Mouse (Mus musculus) intestine, postnatal 0 days (tissue): Measurements from ENCODE around the gene Hes7. TPM values are rescaled to one million over a fixed set of nuclear protein-coding genes. Genes with fewer than 3 reads are reported as not detected.

ENCODE experiments used
- ATAC-seq: fragments of 200-750 bp; cut with Nextera tagmentation; 2 replicates; pipeline ENCODE4 v1.8.0; 2017; ENCODE audit warnings: mild to moderate bottlenecking, moderate TSS enrichment, moderate library complexity
- H3K27ac ChIP-seq: fragments of 300-500 bp; sonication (generic); 2 replicates; pipeline ENCODE4 v1.5.1; 2014; ENCODE audit warnings: mild to moderate bottlenecking, low read depth, low read length, moderate library complexity
- H3K27me3 ChIP-seq: fragments of 300-500 bp; sonication (generic); replicated peaks from 2 replicates; pipeline ENCODE4 v1.6.1; 2014; ENCODE audit warnings: low read length, mixed read lengths; ENCODE audit not compliant: control insufficient read depth, insufficient read depth
- H3K36me3 ChIP-seq: fragments of 300-500 bp; sonication (generic); 2 replicates; pipeline ENCODE4 v1.6.1; 2014; ENCODE audit warnings: mild to moderate bottlenecking, moderate library complexity; ENCODE audit not compliant: control insufficient read depth, insufficient read depth
- H3K4me1 ChIP-seq: fragments of 300-500 bp; sonication (generic); replicated peaks from 2 replicates; pipeline ENCODE4 v1.6.1; 2014; ENCODE audit warnings: antibody characterized with exemption, low read length, mixed read lengths; ENCODE audit not compliant: control insufficient read depth, insufficient read depth
- H3K4me2 ChIP-seq: fragments of 300-500 bp; sonication (generic); replicated peaks from 2 replicates; pipeline ENCODE4 v1.6.1; 2014; ENCODE audit warnings: low read depth, mild to moderate bottlenecking, moderate library complexity
- H3K4me3 ChIP-seq: fragments of 300-500 bp; sonication (generic); 2 replicates; pipeline ENCODE4 v1.5.1; 2014; ENCODE audit warnings: low read depth, low read length
- H3K9ac ChIP-seq: fragments of 300-500 bp; sonication (generic); 2 replicates; pipeline ENCODE4 v1.6.1; 2014; ENCODE audit warnings: mild to moderate bottlenecking, low read depth, low read length
- H3K9me3 ChIP-seq: fragments of 300-500 bp; sonication (generic); 2 replicates; pipeline ENCODE4 v1.6.1; 2016; ENCODE audit warnings: mixed run types; ENCODE audit not compliant: control insufficient read depth
- CTCF ChIP-seq: sonication (generic); IDR thresholded peaks from 2 replicates; pipeline ENCODE4 v1.5.1; 2016; ENCODE audit warnings: low read depth, mild to moderate bottlenecking, control low read depth, antibody characterized with exemption, moderate library complexity
- WGBS: fragments of 180-500 bp; shearing (Covaris S2); extraction: QIAGEN DNeasy Blood & Tissue Kit; methylation state at CpG from one replicate; pipeline ENCODE4 v1.1.7; 2014; 5-methylcytosine and 5-hydroxymethylcytosine counted together
- polyA plus RNA-seq: library from polyadenylated mRNA; unstranded; fragments of >200 nt; fragmentation: Nextera tagmentation; extraction: Ambion mirVana; gene quantifications from 2 replicates; pipeline ENCODE4 v1.2.1, GENCODE M21; 2015

Hes7 gene
- polyA plus RNA-seq, 1 experiment from 2014 or later, result 0.37 TPM

DNA sequence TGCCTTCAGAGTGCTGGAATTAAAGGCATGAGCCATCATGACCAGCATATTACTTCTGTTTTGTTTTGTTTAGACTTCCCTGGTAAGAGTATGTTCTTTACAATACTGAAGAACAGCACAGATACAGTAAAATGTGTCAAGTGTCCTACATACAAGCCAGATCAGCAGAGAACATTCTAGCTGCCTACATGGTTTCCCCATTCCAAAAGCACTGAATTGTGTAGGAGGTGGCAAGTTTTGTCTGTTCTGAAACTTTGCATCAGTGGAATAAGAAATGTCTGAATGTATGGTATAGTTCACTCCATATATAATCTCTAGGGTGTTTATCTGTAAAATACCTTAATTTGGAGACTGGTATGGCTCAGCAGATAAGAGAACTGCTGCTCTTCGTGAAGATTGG, 35.1 kb downstream of the Hes7 start:
- no peak for TF ChIP-seq CTCF
- Histone ChIP-seq H3K27ac (no peak overlapping the region), H3K27me3 (peaks cover 29% of the 10 kb centered on the region; the same call in 1 of the 2 replicates), H3K4me2 (no peak overlapping the region), H3K9ac (no peak overlapping the region), H3K4me3 (no peak overlapping the region), H3K9me3 (no peaks in the 10 kb centered on the region), H3K4me1 (no peaks in the 10 kb centered on the region), H3K36me3 (no peaks in the 10 kb centered on the region)
- WGBS, result 31% methylated on average over 1 of the region's 1 CpGs
- ATAC-seq, result no peak

- no peak for TF ChIP-seq CTCF
- Histone ChIP-seq H3K27ac (no peak within 1 kb of the TSS), H3K4me3 (no peak within 1 kb of the TSS), H3K9me3 (no peaks in the 10 kb centered on the region), H3K4me1 (no peaks in the 10 kb centered on the region), H3K4me2 (no peak within 1 kb of the TSS), H3K27me3 (peaks cover 26% of the 10 kb centered on the region; the same call in 1 of the 2 replicates), H3K36me3 (no peaks in the 10 kb centered on the region), H3K9ac (no peak within 1 kb of the TSS)
- ATAC-seq, result no peak
- WGBS, result 2% methylated on average over 18 of the region's 18 CpGs
Observed at GRCm38 (mm10) chr11:69156800-69157199, 36.6 kb downstream of the Hes7 start, which contains the start of gene Alox12b. Alox12b (plus strand) TSS chr11:69156989.

DNA sequence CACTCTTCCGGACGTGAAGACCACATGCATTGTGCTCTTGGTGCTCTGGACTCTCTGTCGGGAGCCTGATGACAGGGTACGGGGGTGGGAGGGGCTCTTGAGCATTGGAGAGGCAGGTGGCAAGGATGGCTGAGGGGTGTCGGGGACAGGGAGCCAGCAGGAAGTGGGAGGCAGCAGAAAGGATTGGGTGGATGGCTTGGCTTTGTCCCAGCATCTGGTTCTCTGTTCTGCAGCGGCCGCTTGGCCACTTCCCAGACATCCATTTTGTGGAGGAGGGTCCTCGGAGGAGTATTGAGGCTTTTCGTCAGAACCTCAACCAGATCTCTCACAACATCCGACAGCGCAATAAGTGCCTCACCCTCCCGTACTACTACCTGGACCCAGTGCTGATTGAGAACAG, 49.1 kb downstream of the Hes7 start:
- Histone ChIP-seq H3K4me1 (no peaks in the 10 kb centered on the region), H3K9ac (no peak overlapping the region), H3K9me3 (no peaks in the 10 kb centered on the region), H3K36me3 (no peaks in the 10 kb centered on the region), H3K4me2 (no peak overlapping the region), H3K27ac (no peak overlapping the region), H3K27me3 (no peaks in the 10 kb centered on the region), H3K4me3 (no peak overlapping the region)
- ATAC-seq, result no peak
- no peak for TF ChIP-seq CTCF
- 80% methylated on average over 12 of the region's 12 CpGs for WGBS

GRCm38 (mm10) chr11:69171626-69172025, 51.4 kb downstream of the Hes7 start:
- Histone ChIP-seq H3K4me2 (no peak overlapping the region), H3K9ac (no peak overlapping the region), H3K36me3 (no peaks in the 10 kb centered on the region), H3K4me1 (no peaks in the 10 kb centered on the region), H3K9me3 (no peaks in the 10 kb centered on the region), H3K4me3 (no peak overlapping the region), H3K27me3 (no peaks in the 10 kb centered on the region), H3K27ac (no peak overlapping the region)
- no peak for ATAC-seq
- peak; percentile 88 for TF ChIP-seq CTCF
- WGBS, result 30% methylated on average over 7 of the region's 7 CpGs

DNA sequence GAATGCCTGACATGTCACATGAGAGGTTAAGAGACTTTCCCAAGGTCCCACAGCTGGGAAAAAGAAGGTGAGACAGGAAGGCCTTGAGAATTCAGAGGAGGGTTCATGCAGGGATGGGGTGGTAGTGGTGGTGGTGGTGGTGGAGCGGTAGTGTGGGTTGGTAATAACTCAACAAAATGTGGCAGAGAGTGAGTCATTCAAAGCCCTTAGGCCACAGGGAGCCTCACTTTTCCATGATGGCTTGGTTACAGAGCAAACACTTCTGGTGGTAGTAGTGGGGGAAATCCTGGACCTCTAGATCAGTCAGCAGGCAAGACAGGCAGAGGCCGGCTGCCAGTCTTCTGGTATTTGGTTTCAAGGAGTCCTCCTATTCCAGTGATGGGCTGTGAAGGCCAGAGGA, 52.4 kb downstream of the Hes7 start:
- Histone ChIP-seq H3K4me3 (no peak overlapping the region), H3K9ac (no peak overlapping the region), H3K4me1 (no peaks in the 10 kb centered on the region), H3K36me3 (no peaks in the 10 kb centered on the region), H3K9me3 (no peaks in the 10 kb centered on the region), H3K4me2 (no peak overlapping the region), H3K27me3 (no peaks in the 10 kb centered on the region), H3K27ac (no peak overlapping the region)
- ATAC-seq, result no peak
- TF ChIP-seq CTCF, result no peak
- 80% methylated on average over 2 of the region's 2 CpGs for WGBS

Other genes starting within 250 kb of the Hes7 start
- gene Ndel1, start 248.5 kb upstream of the Hes7 start, polyA plus RNA-seq, result 63.6 and 67.6 TPM in 2 replicates
- gene Rnf222, start 231.9 kb upstream of the Hes7 start, polyA plus RNA-seq, result 0.04 and 0.13 TPM in 2 replicates
- 623 and 626 TPM in 2 replicates for gene Rpl26, start 218.8 kb upstream of the Hes7 start, polyA plus RNA-seq
- not detected in 2 replicates for gene Odf4, start 193.3 kb upstream of the Hes7 start, polyA plus RNA-seq
- 2.6 and 3.4 TPM in 2 replicates for gene Arhgef15, start 162.9 kb upstream of the Hes7 start, polyA plus RNA-seq
- gene Slc25a35, start 152.3 kb upstream of the Hes7 start, polyA plus RNA-seq, result 1.9 and 2.3 TPM in 2 replicates
- gene Rangrf, start 145.2 kb upstream of the Hes7 start, polyA plus RNA-seq, result 13.6 and 16.5 TPM in 2 replicates
- 6.4 and 7.2 TPM in 2 replicates for gene Pfas, start 111.9 kb upstream of the Hes7 start, polyA plus RNA-seq
- gene Ctc1, start 104.5 kb upstream of the Hes7 start, polyA plus RNA-seq, result 9.4 and 10.7 TPM in 2 replicates
- 24.3 and 26.2 TPM in 2 replicates for gene Aurkb, start 74.8 kb upstream of the Hes7 start, polyA plus RNA-seq
- gene Borcs6, start 60.7 kb upstream of the Hes7 start, polyA plus RNA-seq, result 13.4 and 13.8 TPM in 2 replicates
- 14.5 TPM in 2 replicates for gene Tmem107, start 49.6 kb upstream of the Hes7 start, polyA plus RNA-seq
- 45.3 and 50.3 TPM in 2 replicates for gene Vamp2, start 31.9 kb upstream of the Hes7 start, polyA plus RNA-seq
- gene Per1, start 25.2 kb upstream of the Hes7 start, polyA plus RNA-seq, result 7.2 and 11.3 TPM in 2 replicates
- gene 9130213A22Rik, start 2.2 kb downstream of the Hes7 start, polyA plus RNA-seq, result 0.12 and 0.37 TPM in 2 replicates
- gene Aloxe3, start 5.5 kb downstream of the Hes7 start, polyA plus RNA-seq, result 0.31 and 0.82 TPM in 2 replicates
- 0.08 and 0.13 TPM in 2 replicates for gene Alox12b, start 36.6 kb downstream of the Hes7 start, polyA plus RNA-seq
- not detected in 2 replicates for gene Alox8, start 77.4 kb downstream of the Hes7 start, polyA plus RNA-seq
- gene Gucy2e, start 116.6 kb downstream of the Hes7 start, polyA plus RNA-seq, result 0.03 TPM in 1 of 2 replicates, not detected in the other
- gene Cntrob, start 203.4 kb downstream of the Hes7 start, polyA plus RNA-seq, result 7.4 and 7.9 TPM in 2 replicates
- gene Trappc1, start 203.6 kb downstream of the Hes7 start, polyA plus RNA-seq, result 173 and 182 TPM in 2 replicates
- gene Kcnab3, start 205.9 kb downstream of the Hes7 start, polyA plus RNA-seq, result 1.3 and 1.4 TPM in 2 replicates
- gene Rnf227, start 220.1 kb downstream of the Hes7 start, polyA plus RNA-seq, result 7.8 and 7.9 TPM in 2 replicates
- gene Chd3, start 249.0 kb downstream of the Hes7 start, polyA plus RNA-seq, result 19.4 and 24.8 TPM in 2 replicates